Mouse (Mus musculus) limb, embryonic 14.5 days (tissue): Measurements from ENCODE around the gene Fndc5. TPM values are rescaled to one million over a fixed set of nuclear protein-coding genes. Genes with fewer than 3 reads are reported as not detected.
A peak's percentile ranks its signal among the peaks of the same experiment; 100 is the strongest.

ENCODE experiments used
- ATAC-seq: fragments of 200-750 bp; cut with Nextera tagmentation; 2 replicates; pipeline ENCODE4 v1.8.0; 2017; ENCODE audit warnings: low read depth, moderate number of reproducible peaks, moderate TSS enrichment; ENCODE audit not compliant: low FRiP score
- DNase-seq: peaks from one replicate; pipeline ENCODE4 v3.0.0-alpha.2; 2015; ENCODE audit warnings: low spot score
- H3K27ac ChIP-seq: fragments of 300-500 bp; sonication (generic); replicated peaks from 2 replicates; pipeline ENCODE4 v1.5.1; 2014; ENCODE audit warnings: low read depth, mild to moderate bottlenecking, low read length, moderate library complexity, mixed read lengths
- H3K27me3 ChIP-seq: fragments of 300-500 bp; sonication (generic); 2 replicates; pipeline ENCODE4 v1.6.1; 2014; ENCODE audit warnings: low read length, mixed read lengths; ENCODE audit not compliant: control insufficient read depth, insufficient read depth
- H3K36me3 ChIP-seq: fragments of 300-500 bp; sonication (generic); 2 replicates; pipeline ENCODE4 v1.6.1; 2014; ENCODE audit warnings: mild to moderate bottlenecking, low read length, moderate library complexity, mixed read lengths; ENCODE audit not compliant: control insufficient read depth, insufficient read depth
- H3K4me1 ChIP-seq: fragments of 300-500 bp; sonication (generic); 2 replicates; pipeline ENCODE4 v1.6.1; 2014; ENCODE audit warnings: antibody characterized with exemption, low read length, mixed read lengths; ENCODE audit not compliant: control insufficient read depth, insufficient read depth
- H3K4me2 ChIP-seq: fragments of 300-500 bp; sonication (generic); replicated peaks from 2 replicates; pipeline ENCODE4 v1.6.1; 2014; ENCODE audit warnings: low read depth, mild to moderate bottlenecking, low read length, moderate library complexity; ENCODE audit not compliant: severe bottlenecking
- H3K4me3 ChIP-seq: fragments of 300-500 bp; sonication (generic); replicated peaks from 2 replicates; pipeline ENCODE4 v1.5.1; 2014; ENCODE audit warnings: low read length
- H3K9ac ChIP-seq: fragments of 300-500 bp; sonication (generic); 2 replicates; pipeline ENCODE4 v1.6.1; 2014; ENCODE audit warnings: mild to moderate bottlenecking, low read depth, low read length, moderate library complexity; ENCODE audit not compliant: severe bottlenecking
- H3K9me3 ChIP-seq: fragments of 300-500 bp; sonication (generic); 2 replicates; pipeline ENCODE4 v1.6.1; 2016; ENCODE audit warnings: low read length; ENCODE audit not compliant: control insufficient read depth
- POLR2A ChIP-seq: fragments of 200-500 bp; IDR thresholded peaks from 2 replicates; pipeline ENCODE4 v1.8.0; 2012; ENCODE audit warnings: inconsistent platforms, mild to moderate bottlenecking, moderate library complexity, borderline replicate concordance; ENCODE audit not compliant: insufficient read depth, insufficient read length; ENCODE audit errors: extremely low read depth
- WGBS: fragments of 180-500 bp; shearing (Covaris S2); extraction: QIAGEN DNeasy Blood & Tissue Kit; methylation state at CpG from one replicate; pipeline ENCODE4 v1.1.7; 2014; 5-methylcytosine and 5-hydroxymethylcytosine counted together
- polyA plus RNA-seq, 2 experiments: library from polyadenylated mRNA; depleted of rRNA in 1 of 2; stranded (reverse) in 1 of 2; unstranded in 1 of 2; fragments of >200 nt; fragmentation: Nextera tagmentation in 1 of 2; extraction: Ambion mirVana in 1 of 2; gene quantifications; 2 replicates each; pipeline versions ENCODE4 v1.2.1 to v1.2.3; 2012 to 2014

Fndc5 gene
- polyA plus RNA-seq, 2 experiments = 31.0 to 32.8 TPM

- no peak for TF ChIP-seq POLR2A
- Histone ChIP-seq H3K4me3 (no peak overlapping the region), H3K27me3 (no peaks in the 10 kb centered on the region; the same call in 1 of the 2 replicates), H3K4me1 (no peaks in the 10 kb centered on the region), H3K4me2 (no peak overlapping the region), H3K9me3 (no peaks in the 10 kb centered on the region), H3K9ac (no peak overlapping the region), H3K27ac (no peak overlapping the region), H3K36me3 (no peaks in the 10 kb centered on the region)
- WGBS = 62% methylated on average over 11 of the region's 11 CpGs
- DNase-seq (no peak), ATAC-seq (no peak)
Observed at GRCm38 (mm10) chr4:129111350-129111749, 25.4 kb upstream of the Fndc5 start.

- H3K27ac ChIP-seq = no peak overlapping the region
- ATAC-seq (no peak), DNase-seq (no peak)
- H3K9me3 ChIP-seq = no peaks in the 10 kb centered on the region
- H3K4me2 ChIP-seq = no peak overlapping the region
- no peaks in the 10 kb centered on the region for H3K4me1 ChIP-seq
- TF ChIP-seq POLR2A = no peak
- H3K27me3 ChIP-seq = no peaks in the 10 kb centered on the region
- H3K4me3 ChIP-seq = no peak overlapping the region
- no peak overlapping the region for H3K9ac ChIP-seq
- 60% methylated on average over 12 of the region's 13 CpGs for whole genome bisulfite sequencing
- H3K36me3 ChIP-seq = no peaks in the 10 kb centered on the region
Observed at GRCm38 (mm10) chr4:129112231-129112630, 24.6 kb upstream of the Fndc5 start.

GRCm38 (mm10) chr4:129113083-129113988, 23.5 kb upstream of the Fndc5 start:
- no peak for TF ChIP-seq POLR2A
- H3K36me3 ChIP-seq = no peaks in the 10 kb centered on the region
- ATAC-seq = peak; percentile 66; the same call in 1 of the 2 replicates
- DNase-seq = peak; percentile 74
- H3K4me3 ChIP-seq = no peak overlapping the region
- H3K9ac ChIP-seq = no peak overlapping the region
- no peak overlapping the region for H3K4me2 ChIP-seq
- H3K27me3 ChIP-seq = no peaks in the 10 kb centered on the region
- no peaks in the 10 kb centered on the region for H3K9me3 ChIP-seq
- H3K4me1 ChIP-seq = no peaks in the 10 kb centered on the region
- WGBS = 33% methylated on average over 28 of the region's 28 CpGs
- no peak overlapping the region for H3K27ac ChIP-seq

GRCm38 (mm10) chr4:129116703-129117102, 20.1 kb upstream of the Fndc5 start:
- no peak overlapping the region for H3K27ac ChIP-seq
- 95% methylated on average over 8 of the region's 8 CpGs for WGBS
- H3K4me3 ChIP-seq = no peak overlapping the region
- H3K27me3 ChIP-seq = peaks cover 16% of the 10 kb centered on the region
- ATAC-seq = no peak
- no peak overlapping the region for H3K4me2 ChIP-seq
- no peaks in the 10 kb centered on the region for H3K9me3 ChIP-seq
- no peak overlapping the region for H3K9ac ChIP-seq
- no peak for DNase-seq
- TF ChIP-seq POLR2A = no peak
- H3K36me3 ChIP-seq = no peaks in the 10 kb centered on the region
- H3K4me1 ChIP-seq = peaks cover 11% of the 10 kb centered on the region

- no peak for TF ChIP-seq POLR2A
- H3K9ac ChIP-seq = no peak overlapping the region
- no peak for ATAC-seq
- peaks cover 11% of the 10 kb centered on the region for H3K4me1 ChIP-seq
- WGBS = 85% methylated on average over 14 of the region's 14 CpGs
- H3K27me3 ChIP-seq = peaks cover 27% of the 10 kb centered on the region
- no peak overlapping the region for H3K4me3 ChIP-seq
- no peak overlapping the region for H3K27ac ChIP-seq
- DNase-seq = no peak
- H3K36me3 ChIP-seq = no peaks in the 10 kb centered on the region
- no peak overlapping the region for H3K4me2 ChIP-seq
- H3K9me3 ChIP-seq = no peaks in the 10 kb centered on the region
Observed at GRCm38 (mm10) chr4:129117720-129118510, 18.9 kb upstream of the Fndc5 start.
